Mouse (Mus musculus) stomach, embryonic 15.5 days (tissue): ENCODE measurements around the gene Angptl4. TPM values are rescaled to one million over a fixed set of nuclear protein-coding genes. Genes with fewer than 3 reads are reported as not detected.
A peak's percentile ranks its signal among the peaks of the same experiment; 100 is the strongest.

ENCODE experiments used
- ATAC-seq: fragments of 200-750 bp; cut with Nextera tagmentation; 2 replicates; pipeline ENCODE4 v1.8.0; 2017; ENCODE audit warnings: low read depth, moderate number of reproducible peaks, moderate TSS enrichment; ENCODE audit not compliant: insufficient read depth, low FRiP score
- H3K27ac ChIP-seq: fragments of 300-500 bp; sonication (generic); 2 replicates; pipeline ENCODE4 v1.5.1; 2015; ENCODE audit warnings: mild to moderate bottlenecking, inconsistent platforms
- H3K27me3 ChIP-seq: fragments of 300-500 bp; sonication (generic); replicated peaks from 2 replicates; pipeline ENCODE4 v1.6.1; 2015; ENCODE audit warnings: inconsistent platforms
- H3K36me3 ChIP-seq: fragments of 300-500 bp; sonication (generic); 2 replicates; pipeline ENCODE4 v1.6.1; 2015; ENCODE audit warnings: inconsistent platforms
- H3K4me1 ChIP-seq: fragments of 300-500 bp; sonication (generic); 2 replicates; pipeline ENCODE4 v1.6.1; 2015; ENCODE audit warnings: inconsistent platforms
- H3K4me2 ChIP-seq: fragments of 300-500 bp; sonication (generic); 2 replicates; pipeline ENCODE4 v1.6.1; 2015; ENCODE audit warnings: mild to moderate bottlenecking, inconsistent platforms
- H3K4me3 ChIP-seq: fragments of 300-500 bp; sonication (generic); replicated peaks from 2 replicates; pipeline ENCODE4 v1.5.1; 2015; ENCODE audit warnings: inconsistent platforms
- H3K9ac ChIP-seq: fragments of 300-500 bp; sonication (generic); 2 replicates; pipeline ENCODE4 v1.6.1; 2015; ENCODE audit warnings: inconsistent platforms
- H3K9me3 ChIP-seq: fragments of 300-500 bp; sonication (generic); 2 replicates; pipeline ENCODE4 v1.6.1; 2016; ENCODE audit warnings: inconsistent platforms
- WGBS: fragments of 180-500 bp; shearing (Covaris S2); methylation state at CpG from one replicate; pipeline ENCODE4 v1.1.7; 2015; 5-methylcytosine and 5-hydroxymethylcytosine counted together
- polyA plus RNA-seq: library from polyadenylated mRNA; unstranded; fragments of >200 nt; fragmentation: Nextera tagmentation; extraction: Ambion mirVana; gene quantifications from 2 replicates; pipeline ENCODE4 v1.2.1, GENCODE M21; 2015

Angptl4 gene
- polyA plus RNA-seq, 1 experiment from 2014 or later = 22.6 TPM

DNA sequence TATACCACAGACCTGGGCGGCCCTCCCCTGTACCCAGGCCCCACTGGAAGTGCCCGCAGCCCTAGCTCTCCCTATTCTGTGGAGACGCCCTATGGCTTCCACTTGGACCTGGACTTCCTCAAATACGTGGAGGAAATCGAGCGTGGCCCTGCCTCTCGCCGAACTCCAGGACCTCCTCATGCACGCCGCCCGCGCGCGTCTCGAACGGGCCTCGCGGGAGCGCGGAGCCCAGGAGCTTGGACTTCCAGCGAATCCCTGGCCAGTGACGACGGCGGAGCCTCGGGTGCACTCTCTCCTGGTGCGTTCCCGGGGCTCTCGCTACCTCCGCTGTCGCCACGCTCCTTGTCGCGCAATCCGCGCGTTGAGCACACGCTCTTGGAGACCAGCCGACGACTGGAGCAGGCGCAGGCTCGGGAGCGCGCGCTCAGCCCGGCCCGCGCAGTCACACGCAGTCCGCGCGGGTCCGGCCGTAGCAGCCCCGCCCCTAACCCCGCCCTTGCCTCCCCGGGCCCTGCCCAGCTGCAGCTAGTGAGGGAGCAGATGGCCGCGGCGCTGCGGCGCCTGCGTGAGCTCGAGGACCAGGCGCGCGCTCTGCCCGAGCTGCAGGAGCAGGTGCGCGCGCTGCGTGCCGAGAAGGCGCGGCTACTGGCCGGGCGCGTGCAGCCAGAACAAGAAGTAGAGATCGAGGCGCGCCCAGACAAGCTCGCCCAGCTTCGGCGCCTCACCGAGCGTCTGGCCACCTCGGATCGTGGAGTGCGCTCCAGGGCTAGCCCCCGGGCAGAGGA is 35.7 kb upstream of the Angptl4 start:
- H3K36me3 ChIP-seq = peaks cover 30% of the 10 kb centered on the region
- no peaks in the 10 kb centered on the region for H3K27me3 ChIP-seq
- peak overlapping the region; percentile 63 for H3K4me3 ChIP-seq
- ATAC-seq = peak; percentile 98
- H3K4me2 ChIP-seq = peak overlapping the region; percentile 96
- H3K4me1 ChIP-seq = peaks cover 15% of the 10 kb centered on the region; the same call in 1 of the 2 replicates
- H3K27ac ChIP-seq = peak overlapping the region; percentile 90
- no peaks in the 10 kb centered on the region for H3K9me3 ChIP-seq
- peak overlapping the region; percentile 67 for H3K9ac ChIP-seq
- under 1% methylated on average over 88 of the region's 89 CpGs for WGBS

DNA sequence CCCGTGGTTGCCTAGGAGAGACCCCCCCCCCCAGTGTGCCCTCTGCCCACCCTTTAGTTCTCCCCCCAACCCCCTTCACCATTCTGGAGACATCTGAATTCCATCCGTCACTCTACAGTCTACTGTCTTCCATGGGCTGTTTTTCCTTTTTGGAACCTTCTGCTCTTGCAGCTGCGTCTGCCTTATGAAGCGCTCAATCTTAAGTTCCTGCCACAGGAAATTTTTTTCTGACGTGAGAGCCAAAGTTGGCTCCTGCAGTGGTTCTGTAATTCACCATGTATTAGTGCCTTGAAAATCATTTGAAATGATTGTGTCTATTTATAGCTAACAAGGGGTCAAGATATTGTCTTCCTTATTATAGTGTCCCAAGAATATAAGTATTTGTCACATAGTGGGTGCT is 35.0 kb upstream of the Angptl4 start:
- H3K4me2 ChIP-seq = peak overlapping the region; percentile 96
- ATAC-seq = no peak
- H3K4me1 ChIP-seq = peaks cover 10% of the 10 kb centered on the region; the same call in 1 of the 2 replicates
- WGBS = 57% methylated on average over 5 of the region's 5 CpGs
- no peak overlapping the region for H3K9ac ChIP-seq
- no peaks in the 10 kb centered on the region for H3K9me3 ChIP-seq
- no peak overlapping the region for H3K4me3 ChIP-seq
- no peaks in the 10 kb centered on the region for H3K27me3 ChIP-seq
- no peak overlapping the region for H3K27ac ChIP-seq
- H3K36me3 ChIP-seq = peaks cover 22% of the 10 kb centered on the region

GRCm38 (mm10) chr17:33815399-33815798 is 33.8 kb upstream of the Angptl4 start:
- Histone ChIP-seq H3K9me3 (no peaks in the 10 kb centered on the region), H3K4me2 (no peak overlapping the region), H3K9ac (no peak overlapping the region), H3K4me1 (peaks cover 13% of the 10 kb centered on the region; the same call in 1 of the 2 replicates), H3K27ac (no peak overlapping the region), H3K27me3 (no peaks in the 10 kb centered on the region), H3K4me3 (no peak overlapping the region), H3K36me3 (peaks cover 10% of the 10 kb centered on the region)
- no peak for ATAC-seq
- WGBS = 84% methylated on average over 6 of the region's 6 CpGs

DNA sequence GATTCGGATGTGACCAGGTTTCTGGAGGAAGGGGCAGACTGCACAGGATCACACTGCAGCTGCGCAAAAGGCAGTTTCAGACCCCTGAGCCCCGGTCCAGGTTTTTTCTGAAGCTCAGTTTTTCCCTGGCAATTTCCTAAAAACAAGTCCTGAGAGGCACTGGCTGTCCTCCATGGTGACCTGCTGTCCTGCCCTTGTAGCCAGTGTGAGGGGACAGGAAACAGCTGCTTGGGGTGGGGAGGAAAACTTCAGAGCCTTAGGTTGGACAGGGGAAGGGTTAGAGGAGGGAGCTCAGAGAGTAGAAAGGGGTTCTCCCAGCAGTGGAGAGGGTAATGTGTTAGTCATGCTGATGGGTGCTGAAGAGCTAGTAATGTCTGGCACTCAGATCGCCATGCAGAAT is 31.4 kb upstream of the Angptl4 start:
- H3K9me3 ChIP-seq = no peaks in the 10 kb centered on the region
- ATAC-seq = no peak
- H3K27ac ChIP-seq = no peak overlapping the region
- no peak overlapping the region for H3K4me3 ChIP-seq
- H3K4me2 ChIP-seq = no peak overlapping the region
- peaks cover 13% of the 10 kb centered on the region; the same call in 1 of the 2 replicates for H3K4me1 ChIP-seq
- H3K9ac ChIP-seq = no peak overlapping the region
- 66% methylated on average over 4 of the region's 4 CpGs for WGBS
- H3K36me3 ChIP-seq = no peaks in the 10 kb centered on the region
- no peaks in the 10 kb centered on the region for H3K27me3 ChIP-seq

DNA sequence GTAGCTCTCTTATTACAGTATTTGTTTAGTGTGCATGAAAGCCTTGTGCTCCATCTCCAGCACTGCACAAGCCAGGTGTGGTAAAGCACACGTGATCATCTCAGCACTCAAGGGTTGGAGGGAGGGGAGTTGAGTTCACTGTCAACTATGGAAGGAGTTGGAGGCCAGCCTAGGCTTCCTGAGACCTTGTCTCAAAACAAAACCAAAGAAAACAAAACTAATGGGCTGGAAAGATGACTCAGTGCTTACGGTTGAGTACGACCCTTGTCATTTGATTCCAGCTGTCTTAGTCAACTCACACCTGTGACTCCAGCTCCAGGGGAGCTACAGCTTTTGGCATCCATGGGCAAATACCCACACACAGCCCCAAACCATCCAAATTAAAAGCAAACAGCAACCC is 30.8 kb upstream of the Angptl4 start:
- Histone ChIP-seq H3K4me3 (no peak overlapping the region), H3K27ac (no peak overlapping the region), H3K9ac (no peak overlapping the region), H3K4me2 (no peak overlapping the region), H3K36me3 (no peaks in the 10 kb centered on the region), H3K27me3 (no peaks in the 10 kb centered on the region), H3K9me3 (no peaks in the 10 kb centered on the region), H3K4me1 (peaks cover 9% of the 10 kb centered on the region; the same call in 1 of the 2 replicates)
- 24% methylated on average over 3 of the region's 3 CpGs for WGBS
- no peak for ATAC-seq

DNA sequence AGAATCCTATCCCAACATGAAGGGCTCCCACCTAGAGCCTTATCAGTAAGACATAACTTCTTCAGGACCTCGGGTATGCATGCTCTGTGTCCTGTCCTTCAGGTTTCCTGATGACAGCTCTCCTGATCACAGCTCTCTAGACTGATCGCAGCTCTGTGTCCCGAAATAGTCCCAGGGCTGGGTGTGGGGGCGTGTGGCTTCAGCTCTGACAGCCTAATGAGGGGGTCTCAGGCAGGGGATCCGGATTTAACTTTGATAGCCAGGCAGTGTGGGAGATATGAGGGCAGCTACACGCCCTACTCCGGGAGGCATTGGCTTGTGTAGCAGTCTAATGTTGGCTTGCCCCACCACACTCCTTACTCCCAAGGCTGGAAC is 29.5 kb upstream of the Angptl4 start:
- peak overlapping the region; percentile 92 for H3K4me2 ChIP-seq

GRCm38 (mm10) chr17:33810334-33811141 is 28.9 kb upstream of the Angptl4 start, which contains the start of gene Kank3:
Kank3 (plus strand) TSS chr17:33810519.
- Histone ChIP-seq H3K9ac (0 out of 2 replicates have a peak within 1 kb of the TSS, but pooled peaks have one; percentile 13), H3K4me1 (0 out of 2 replicates have a peak, but pooled peaks cover 4% of the 10 kb centered on the region), H3K9me3 (no peaks in the 10 kb centered on the region), H3K4me2 (peak within 1 kb of the TSS; percentile 92), H3K27ac (0 out of 2 replicates have a peak within 1 kb of the TSS, but pooled peaks have one; percentile 40), H3K36me3 (no peaks in the 10 kb centered on the region), H3K4me3 (peak within 1 kb of the TSS; percentile 54), H3K27me3 (no peaks in the 10 kb centered on the region)
- ATAC-seq = peak; percentile 96
- 1% methylated on average over 36 of the region's 36 CpGs for WGBS

More for the DNA sequence above, 29.5 kb upstream of the Angptl4 start:
- no peak overlapping the region for H3K27ac ChIP-seq
- peak overlapping the region; percentile 54 for H3K4me3 ChIP-seq
- H3K9ac ChIP-seq = no peak overlapping the region
- no peaks in the 10 kb centered on the region for H3K9me3 ChIP-seq
- H3K36me3 ChIP-seq = no peaks in the 10 kb centered on the region
- 0 out of 2 replicates have a peak, but pooled peaks cover 4% of the 10 kb centered on the region for H3K4me1 ChIP-seq
- no peak for ATAC-seq
- no peaks in the 10 kb centered on the region for H3K27me3 ChIP-seq
- 18% methylated on average over 7 of the region's 7 CpGs for WGBS

GRCm38 (mm10) chr17:33808192-33808591 is 26.6 kb upstream of the Angptl4 start:
- WGBS = 33% methylated on average over 10 of the region's 10 CpGs
- Histone ChIP-seq H3K4me3 (no peak overlapping the region), H3K36me3 (no peaks in the 10 kb centered on the region), H3K9ac (no peak overlapping the region), H3K27ac (no peak overlapping the region), H3K27me3 (no peaks in the 10 kb centered on the region), H3K4me2 (no peak overlapping the region), H3K9me3 (no peaks in the 10 kb centered on the region), H3K4me1 (0 out of 2 replicates have a peak, but pooled peaks cover 4% of the 10 kb centered on the region)
- ATAC-seq = no peak

DNA sequence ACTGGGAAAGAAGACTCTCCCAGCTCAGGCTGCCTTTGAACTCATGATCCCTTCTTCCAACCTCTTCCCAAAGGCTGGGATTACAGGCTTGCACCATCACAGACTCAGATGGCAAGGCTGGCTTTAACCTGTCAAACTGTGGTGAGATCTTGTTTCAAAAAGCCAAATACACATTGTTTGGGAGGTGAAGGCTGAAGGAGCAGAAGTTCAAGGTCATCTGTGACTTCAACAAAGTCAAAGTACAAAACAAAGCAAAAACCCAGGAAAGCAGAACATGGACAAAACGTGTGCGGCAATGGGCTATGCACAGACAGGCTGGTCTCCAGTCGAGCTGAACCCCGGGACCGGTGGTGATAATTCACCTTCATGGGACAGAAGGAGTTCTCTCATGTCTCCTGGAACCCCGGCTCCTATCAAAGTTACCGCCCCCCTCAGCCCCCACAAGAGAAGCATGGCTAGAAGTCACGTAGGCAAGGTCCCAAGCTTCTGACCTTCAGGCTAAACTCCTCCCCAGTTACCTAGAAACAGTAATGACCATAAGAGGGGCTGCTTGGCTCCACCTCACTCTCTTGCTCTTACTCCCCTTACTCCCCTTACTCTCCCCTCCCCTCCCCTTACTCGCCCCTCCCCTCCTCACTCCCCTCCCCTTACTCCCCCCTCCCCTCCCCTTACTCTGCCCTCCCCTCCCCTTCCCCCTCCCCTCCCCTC is 25.7 kb upstream of the Angptl4 start:
- no peak overlapping the region for H3K27ac ChIP-seq
- H3K36me3 ChIP-seq = no peaks in the 10 kb centered on the region
- no peaks in the 10 kb centered on the region for H3K9me3 ChIP-seq
- 0 out of 2 replicates have a peak, but pooled peaks cover 4% of the 10 kb centered on the region for H3K4me1 ChIP-seq
- H3K4me2 ChIP-seq = no peak overlapping the region
- H3K9ac ChIP-seq = no peak overlapping the region
- WGBS = 45% methylated on average over 8 of the region's 9 CpGs
- no peak for ATAC-seq
- H3K27me3 ChIP-seq = no peaks in the 10 kb centered on the region
- H3K4me3 ChIP-seq = no peak overlapping the region

DNA sequence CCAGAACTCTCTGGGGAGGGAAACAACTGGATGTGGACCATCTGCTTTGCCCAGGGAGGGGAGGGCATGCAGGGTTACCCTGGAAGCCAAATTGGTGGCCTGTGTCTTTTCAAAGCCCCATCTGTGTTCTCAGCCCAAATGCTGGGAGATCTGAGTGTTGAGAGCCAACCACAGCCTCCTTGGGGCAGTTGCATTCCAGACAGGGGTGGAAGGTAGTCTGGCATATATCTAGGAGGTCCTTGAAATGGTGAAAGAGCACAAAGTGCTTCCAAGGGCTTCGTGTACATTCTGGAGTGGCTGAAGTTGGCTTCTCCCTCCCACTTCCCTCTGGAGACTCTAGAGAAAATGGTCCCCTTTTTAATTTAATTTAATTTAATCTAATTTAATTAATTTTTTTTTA is 23.1 kb upstream of the Angptl4 start:
- no peak for ATAC-seq
- Histone ChIP-seq H3K9ac (no peak overlapping the region), H3K4me3 (no peak overlapping the region)

GRCm38 (mm10) chr17:33804205-33804604 is 22.6 kb upstream of the Angptl4 start:
- Histone ChIP-seq H3K4me3 (no peak overlapping the region), H3K36me3 (no peaks in the 10 kb centered on the region), H3K9ac (no peak overlapping the region), H3K4me1 (no peaks in the 10 kb centered on the region), H3K27me3 (no peaks in the 10 kb centered on the region), H3K4me2 (no peak overlapping the region), H3K9me3 (no peaks in the 10 kb centered on the region), H3K27ac (no peak overlapping the region)
- ATAC-seq = no peak
- 55% methylated on average over 4 of the region's 4 CpGs for WGBS

More for the DNA sequence above, 23.1 kb upstream of the Angptl4 start:
- no peaks in the 10 kb centered on the region for H3K4me1 ChIP-seq
- no peak overlapping the region for H3K27ac ChIP-seq
- 30% methylated on average over 1 of the region's 1 CpGs for WGBS
- no peaks in the 10 kb centered on the region for H3K9me3 ChIP-seq
- H3K4me2 ChIP-seq = no peak overlapping the region
- H3K27me3 ChIP-seq = no peaks in the 10 kb centered on the region
- no peaks in the 10 kb centered on the region for H3K36me3 ChIP-seq
